Mouse (Mus musculus) thymus, postnatal 10 days (tissue): ENCODE results near the gene Tcl1b2.
"Not testable (repeated sequence)": the region's sequence is repeated elsewhere in the genome, so short reads cannot be mapped to it uniquely, and the experiment has no call there.

Source experiments
- DNase-seq, 2 experiments: peaks; one replicate each; pipeline ENCODE4 v3.0.0; 2021; ENCODE audit warnings: low spot score in 2 of 2

The Tcl1b2 gene

DNA sequence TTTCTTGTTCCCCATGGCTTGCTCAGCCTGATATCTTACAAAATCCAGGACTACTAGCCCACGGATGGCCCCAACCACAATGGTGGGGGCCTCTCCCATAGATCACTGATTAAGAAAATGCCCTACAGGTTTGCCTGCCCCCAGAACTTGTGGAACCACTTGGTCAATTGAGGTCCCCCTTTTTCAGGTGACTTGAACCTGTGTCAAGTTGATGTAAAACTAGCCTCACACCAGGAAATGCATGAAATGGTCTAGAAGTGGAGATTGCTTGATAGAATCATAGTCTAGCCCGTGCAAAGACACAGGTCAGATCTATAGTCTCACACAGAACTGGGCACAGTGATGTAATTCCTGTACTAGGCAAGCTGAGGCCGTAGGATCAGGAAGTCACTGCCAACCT, at the start of gene Tcl1b2:
TSS of gene Tcl1b2 (plus strand) at position 301 of the 400 bp plus-strand sequence.
- DNase-seq = no peak

DNA sequence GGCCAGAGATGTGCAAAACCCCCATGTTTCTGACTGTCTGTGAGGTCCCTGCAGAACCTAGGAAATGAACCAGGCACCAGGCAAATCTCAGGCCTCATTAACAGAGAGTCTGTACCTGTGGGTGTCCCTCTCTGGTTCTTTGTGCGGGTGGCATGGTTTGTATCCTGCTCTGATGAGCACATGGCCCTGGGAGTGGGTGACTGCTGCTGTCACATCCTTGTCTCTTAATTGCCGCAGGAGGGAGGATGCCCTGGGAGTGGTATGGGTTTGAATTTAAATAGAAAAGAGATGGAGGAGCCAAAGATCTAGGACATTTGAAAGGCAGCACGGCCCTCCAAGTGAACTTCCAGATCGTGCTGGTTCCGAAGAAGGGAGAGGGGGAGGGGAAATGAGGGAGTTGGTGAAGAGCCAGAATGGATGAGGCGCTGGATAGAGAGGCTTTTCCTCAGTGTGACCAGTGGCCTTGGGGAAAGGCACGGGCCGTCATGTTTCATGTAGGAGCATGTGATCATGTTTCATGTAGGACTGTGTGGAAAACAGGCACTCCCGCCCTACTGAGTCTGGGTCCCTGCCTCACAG, 46.3 kb upstream of the Tcl1b2 start:
- no peak for DNase-seq

DNA sequence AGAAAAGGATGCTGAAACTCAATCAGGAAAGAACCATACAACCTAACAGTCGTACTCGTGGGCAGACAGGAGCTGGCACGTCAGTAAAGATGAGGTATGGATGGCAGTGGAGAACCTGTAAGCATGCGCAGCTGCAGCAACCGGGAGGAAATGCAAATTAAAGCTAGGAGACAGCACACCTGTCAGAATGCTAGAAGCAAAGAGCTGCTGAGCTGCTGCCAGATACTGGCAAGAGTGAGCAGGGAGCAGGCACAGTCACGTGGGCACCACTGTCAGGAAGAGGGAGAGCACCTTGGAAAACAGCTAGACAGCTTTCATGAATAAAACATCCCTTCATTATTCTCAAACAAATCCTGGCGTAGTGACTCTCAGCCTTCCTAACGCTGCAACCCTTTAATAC, 42.9 kb upstream of the Tcl1b2 start:
- DNase-seq = no peak

DNA sequence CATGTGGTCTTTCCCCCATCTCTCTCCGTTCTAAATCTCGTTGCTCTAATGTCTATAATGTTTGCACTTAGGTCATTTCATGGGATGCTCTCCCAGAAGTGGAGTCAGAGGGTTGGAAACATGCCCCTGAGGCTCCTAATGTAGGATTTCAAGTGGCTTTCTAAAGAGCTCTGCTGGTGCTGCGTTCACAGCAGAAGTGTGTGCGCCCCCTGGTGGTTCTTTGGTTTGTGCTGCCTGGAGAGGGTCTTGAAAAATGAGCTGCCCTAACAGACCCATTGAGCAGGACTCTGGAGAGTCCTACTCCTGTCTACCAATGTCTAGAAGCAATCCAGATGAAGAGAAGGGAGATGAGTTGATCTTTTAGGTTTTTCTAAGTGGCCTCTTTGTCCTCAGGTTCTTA, 41.8 kb upstream of the Tcl1b2 start:
- DNase-seq = peak; percentile 44 to 87

DNA sequence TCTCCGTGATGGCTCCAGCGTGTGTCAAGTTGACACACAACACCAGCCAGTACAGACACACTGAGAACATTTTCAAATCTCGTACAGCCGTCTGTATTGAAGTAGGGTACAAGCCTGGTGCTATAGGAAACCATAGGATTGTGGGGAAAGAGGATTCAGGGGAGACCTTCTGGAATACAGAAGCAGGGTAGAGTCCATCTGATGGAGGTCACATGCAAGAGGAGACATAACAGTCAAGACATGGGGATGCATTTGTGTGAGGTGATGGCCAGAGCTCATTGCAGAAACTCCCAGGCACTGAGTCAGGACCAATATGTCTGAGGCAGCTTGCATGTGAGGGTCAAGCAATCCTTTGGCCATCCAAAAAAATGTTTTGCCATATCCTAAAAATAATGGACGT, 40.5 kb upstream of the Tcl1b2 start:
- no peak for DNase-seq

DNA sequence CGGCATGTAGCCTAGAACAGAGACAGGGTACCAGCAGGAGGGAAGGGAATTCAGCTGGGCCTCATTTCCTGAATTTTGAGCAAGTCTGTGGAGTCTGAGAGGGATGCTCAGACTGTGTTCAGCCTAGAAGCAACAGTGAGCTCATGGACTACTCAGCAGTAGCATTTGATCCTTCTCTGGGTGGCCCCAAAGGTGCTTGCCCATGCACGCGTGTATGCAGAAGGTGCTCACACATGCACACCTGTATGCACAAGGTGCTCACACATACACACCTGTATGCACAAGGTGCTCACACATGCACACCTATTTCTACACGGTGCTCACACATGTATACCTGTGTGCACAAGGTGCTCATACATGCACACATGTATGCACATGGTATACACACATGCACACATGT, 37.0 kb upstream of the Tcl1b2 start:
- no peak for DNase-seq

DNA sequence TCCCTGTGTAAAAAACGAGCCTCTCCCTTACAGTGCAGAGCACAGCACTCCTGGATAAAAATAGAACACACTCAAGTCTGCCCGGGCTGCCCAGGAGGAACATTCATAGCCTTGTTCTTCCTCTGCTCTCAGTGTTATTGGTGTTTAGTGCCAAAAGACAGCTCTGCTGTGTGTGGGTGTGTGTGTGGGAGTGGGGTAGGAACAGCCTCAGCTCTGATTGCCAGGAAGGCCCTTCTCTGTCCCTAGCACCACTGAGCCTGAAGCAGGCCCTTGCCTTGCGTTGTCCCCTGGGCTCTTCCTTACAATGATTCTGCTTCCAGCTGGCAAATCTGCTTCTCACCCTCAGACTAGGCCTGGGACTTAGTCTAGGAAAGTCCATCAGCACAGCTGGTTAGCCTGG, 36.4 kb upstream of the Tcl1b2 start:
- no peak for DNase-seq

DNA sequence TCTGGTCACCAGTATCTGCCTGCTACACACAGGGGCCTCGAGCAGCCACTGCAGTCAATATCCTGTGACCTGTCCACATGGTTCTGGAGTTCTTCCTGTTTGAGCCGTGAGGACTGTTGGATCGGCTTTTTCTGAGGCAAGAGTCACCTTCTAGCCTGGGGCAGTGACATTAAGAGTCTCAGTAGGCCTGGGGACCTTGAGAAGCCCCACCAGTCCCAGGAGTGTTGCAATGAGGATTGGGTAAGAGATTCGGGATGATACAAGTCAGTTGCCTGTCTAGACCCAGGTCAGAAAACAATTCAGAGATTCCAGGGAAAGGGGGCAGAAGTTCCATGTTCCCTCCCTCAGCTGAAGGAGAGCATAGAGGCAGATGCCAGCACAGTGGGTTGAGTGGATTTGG, 36.0 kb upstream of the Tcl1b2 start:
- DNase-seq = no peak

DNA sequence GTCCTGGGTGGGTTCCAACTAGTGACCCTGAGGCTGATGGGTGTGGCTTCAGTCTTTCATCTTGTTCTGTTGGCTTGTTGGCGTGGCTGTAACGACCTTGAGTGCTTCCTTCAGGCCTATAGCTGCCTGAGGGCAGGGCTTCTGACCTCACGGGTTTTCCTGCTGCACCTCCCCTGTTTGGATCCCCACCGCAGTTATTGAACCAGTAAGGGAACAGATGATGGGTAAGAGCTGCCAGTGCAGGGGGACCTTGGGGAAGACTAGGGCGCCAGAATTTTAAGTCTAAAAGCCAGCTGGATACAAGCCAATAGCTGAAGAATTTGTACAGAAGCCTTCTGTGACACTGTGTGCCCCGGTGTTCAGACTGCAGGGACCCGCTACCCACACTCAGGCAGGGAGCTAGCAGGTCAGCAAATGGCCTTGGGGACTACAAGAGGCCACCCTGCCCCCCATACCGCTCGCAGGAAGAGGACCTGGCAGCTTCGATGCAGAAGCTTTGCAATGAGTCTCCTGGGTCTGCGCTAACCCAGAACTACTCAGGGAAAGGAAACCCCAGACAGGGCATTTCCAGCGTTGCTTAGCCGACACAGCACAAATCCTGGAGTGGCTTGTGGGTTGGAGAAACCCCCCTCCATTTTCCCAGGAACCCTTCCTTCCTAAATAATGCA, 33.4 kb upstream of the Tcl1b2 start:
- DNase-seq = no peak

DNA sequence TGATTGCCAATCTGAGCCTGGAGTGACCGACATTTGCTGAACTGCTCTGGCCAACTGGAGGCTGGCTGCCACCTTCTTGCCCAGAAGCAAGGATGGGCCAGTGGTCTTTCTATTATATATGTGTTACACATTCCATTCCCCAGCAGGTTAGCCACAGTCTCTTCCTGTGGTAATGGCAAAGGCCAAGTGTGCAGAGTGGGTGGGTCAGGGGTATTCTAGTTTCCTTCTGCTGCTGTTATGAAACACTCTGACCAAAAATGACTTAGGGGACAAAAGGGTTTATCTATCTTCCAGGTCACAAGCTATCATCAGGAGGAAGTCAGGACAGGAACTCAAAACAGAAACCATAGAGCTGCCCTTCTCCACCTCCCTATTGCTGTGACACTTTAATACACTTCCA, 29.2 kb upstream of the Tcl1b2 start:
- no peak for DNase-seq

DNA sequence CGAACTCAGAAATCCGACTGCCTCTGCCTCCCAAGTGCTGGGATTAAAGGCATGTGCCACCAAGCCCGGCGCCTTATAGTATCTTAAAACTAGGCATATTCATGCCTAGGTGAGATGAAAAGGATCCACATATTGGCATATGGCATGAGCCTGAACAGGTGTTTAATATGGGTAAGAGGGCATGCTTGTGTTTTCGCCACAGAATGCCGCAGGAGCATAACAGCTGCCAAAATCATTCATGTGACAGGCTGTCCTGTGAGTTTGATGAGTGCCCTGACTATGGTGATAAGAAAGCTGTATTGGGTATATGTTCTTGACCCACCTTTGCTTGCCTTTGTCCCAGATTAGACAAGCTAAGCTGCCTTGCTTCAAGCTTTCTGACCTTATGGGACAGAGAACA, 20.5 kb upstream of the Tcl1b2 start:
- DNase-seq = no peak

DNA sequence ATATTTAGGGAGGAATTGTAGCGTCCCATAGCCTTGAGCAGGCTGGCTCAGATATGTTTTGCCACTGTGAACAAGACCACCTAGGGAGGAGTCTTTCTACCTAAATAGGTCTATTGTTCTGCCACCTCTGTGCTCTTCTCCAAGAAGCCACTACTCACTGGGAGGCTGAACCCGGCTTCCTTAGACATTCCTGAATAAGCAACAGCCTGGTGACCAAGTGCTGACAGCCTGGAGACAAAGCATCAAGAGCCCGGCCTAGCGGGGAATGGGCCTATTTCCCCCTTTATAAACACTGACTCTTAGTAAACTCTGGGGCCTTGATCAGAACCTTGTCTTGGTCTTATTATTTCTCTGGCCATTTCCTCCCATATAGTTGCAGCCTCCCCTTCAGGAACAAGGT, 19.3 kb upstream of the Tcl1b2 start:
- DNase-seq = no peak

DNA sequence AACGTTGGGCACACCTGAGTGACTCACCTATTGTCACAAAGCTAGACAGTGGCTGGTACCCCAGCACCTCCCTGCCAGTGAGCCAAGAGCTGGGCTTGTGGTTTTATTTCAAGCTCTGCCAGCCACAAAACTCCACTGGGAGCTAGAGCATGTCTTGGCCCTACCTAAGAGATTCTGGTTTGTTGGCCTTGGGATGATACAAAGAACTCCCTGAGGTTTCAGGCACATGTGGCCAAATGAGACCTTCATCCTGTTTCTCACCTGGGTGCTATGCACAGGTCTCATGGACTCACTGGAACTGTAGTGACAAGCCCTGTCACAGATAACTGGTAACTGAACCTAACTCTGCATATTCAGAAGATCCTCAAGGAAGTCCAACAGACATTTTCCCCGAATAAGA, 18.2 kb upstream of the Tcl1b2 start:
- DNase-seq = no peak

DNA sequence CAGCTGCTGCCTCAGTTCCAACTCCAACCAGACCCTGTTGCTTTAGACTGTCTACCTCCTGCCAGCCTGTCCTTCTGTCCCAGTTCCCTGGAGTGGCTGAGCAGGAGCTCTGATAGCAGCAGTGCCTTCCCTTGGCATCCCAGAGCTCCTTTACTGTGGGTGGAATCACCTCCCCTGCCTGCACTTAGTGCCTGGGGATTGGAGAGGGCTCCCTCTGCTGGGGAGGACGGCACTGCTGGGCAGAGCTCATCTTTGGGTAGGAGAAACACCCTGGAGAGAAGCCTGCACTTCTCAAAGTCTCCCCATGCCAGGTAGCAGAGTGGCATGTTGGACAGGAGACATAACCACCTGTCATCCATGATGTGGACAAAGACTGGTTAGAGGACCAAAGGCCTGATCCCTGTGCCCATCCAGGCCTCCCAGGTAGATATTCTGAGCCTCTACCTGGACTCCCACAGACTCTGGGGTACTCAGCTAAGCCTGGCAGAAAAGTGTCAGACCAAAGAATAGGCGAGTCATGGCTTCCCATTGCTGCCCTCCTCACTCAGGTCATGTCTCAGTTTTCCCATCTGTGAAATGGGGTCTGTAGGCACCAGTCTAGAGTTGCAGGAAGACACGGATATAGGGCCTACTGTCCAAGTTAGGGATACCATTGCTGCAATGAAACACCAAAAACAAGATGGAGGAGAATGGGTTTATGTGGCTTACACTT, 16.2 kb upstream of the Tcl1b2 start:
- DNase-seq = not testable (repeated sequence)

DNA sequence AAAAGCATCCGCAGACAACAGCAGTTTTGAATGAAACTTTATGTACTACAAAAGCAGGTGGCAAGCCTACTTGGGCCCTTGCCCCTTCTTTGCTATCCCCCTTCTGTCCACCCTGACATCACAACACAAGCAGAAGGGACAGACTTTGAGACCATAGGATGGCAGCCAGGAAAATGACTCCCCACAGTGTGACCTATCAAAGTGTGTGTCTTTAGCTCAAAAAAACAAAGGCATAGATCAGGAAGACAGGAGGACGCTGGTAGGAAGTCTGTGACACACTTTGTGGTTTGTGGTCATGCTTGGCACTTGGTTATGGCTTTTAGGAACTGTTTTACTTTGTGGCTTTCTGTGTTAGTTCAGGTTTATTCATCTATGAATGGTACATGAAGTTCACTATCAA, 11.6 kb upstream of the Tcl1b2 start:
- not testable (repeated sequence) for DNase-seq

DNA sequence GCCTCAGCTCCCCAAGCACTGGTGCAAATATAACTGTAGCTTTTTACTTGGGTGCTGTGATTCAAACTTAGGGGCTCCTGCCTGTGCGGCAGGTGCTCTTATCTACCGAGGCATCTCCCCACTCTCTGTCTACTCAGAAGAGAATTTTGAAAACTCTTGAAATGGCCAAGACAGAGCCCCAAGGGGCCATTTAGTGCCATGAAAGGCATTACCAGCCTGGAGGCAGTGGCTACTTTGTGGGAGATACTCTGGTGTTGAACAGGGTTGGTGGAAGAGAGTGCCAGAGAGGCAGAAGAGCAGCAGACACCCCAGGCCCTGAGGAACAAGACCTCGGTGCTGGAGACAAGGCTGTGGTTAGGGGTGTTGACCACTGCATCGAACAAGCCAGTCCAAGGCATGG, 11.0 kb upstream of the Tcl1b2 start:
- not testable (repeated sequence) for DNase-seq

DNA sequence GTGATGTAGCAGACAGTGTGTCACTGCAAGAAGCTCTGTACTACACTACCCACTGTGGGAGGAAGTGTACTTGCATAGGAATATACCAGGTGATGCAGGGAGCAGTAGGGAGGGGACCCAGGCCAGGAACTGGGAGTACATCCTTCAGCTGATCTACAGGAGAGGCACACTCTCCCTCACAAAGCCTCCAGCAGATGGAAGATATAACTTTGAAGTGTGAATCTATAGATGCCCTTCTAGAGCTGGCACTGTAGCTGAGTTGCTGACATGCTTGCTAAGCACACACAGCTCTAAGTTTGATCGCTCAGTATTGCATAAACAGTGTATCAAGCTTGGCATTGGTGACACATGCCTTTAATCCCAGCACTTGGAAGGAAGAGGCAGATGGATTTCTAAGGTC, 8.1 kb upstream of the Tcl1b2 start:
- DNase-seq = not testable (repeated sequence)

DNA sequence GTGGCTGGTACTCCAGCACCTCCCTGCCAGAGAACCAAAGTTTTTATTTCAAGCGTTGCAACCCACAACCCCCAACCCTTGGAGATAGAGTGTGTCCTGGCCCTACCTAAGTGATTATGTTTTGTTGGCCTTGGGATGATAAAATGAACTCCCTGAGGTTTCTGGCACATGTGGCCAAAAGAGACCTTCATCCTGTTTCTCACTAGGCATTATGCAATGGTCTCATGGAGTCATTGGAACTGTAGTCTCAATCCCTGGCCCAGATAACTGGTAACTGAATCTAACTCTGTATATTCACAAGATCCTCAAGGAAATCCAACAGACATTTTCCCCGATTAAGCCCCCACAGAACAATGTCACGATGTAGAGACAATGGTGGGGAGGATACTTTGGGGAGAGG, 2.7 kb upstream of the Tcl1b2 start:
- no peak for DNase-seq

DNA sequence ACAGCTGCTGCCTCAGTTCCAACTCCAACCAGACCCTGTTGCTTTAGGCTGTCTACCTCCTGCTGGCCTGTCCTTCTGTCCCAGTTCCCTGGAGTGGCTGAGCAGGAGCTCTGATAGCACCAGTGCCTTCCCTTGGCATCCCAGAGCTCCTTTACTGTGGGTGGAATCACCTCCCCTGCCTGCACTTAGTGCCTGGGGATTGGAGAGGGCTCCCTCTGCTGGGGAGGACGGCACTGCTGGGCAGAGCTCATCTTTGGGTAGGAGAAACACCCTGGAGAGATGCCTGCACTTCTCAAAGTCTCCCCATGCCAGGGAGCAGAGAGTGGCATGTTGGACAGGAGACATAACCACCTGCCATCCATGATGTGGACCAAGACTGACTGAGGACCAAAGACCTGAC, 886 bp upstream of the Tcl1b2 start:
- DNase-seq = not testable (repeated sequence)

DNA sequence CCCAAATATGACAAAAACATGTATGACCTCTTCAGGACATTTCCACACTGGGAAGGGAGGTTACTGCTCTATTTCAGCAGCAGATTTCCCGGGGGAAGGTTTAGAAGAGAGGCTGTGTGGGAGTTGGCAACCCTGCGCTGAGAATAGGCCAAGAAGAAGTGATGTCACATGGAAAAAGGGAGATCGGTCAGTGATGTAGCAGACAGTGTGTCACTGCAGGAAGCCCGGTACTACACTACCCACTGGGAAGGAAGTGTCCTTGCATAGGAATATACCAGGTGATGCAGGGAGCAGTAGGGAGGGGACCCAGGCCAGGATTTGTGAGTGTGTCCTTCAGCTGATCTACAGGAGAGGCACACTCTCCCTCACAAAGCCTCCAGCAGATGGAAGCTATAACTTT, 9.5 kb downstream of the Tcl1b2 start:
- not testable (repeated sequence) for DNase-seq

DNA sequence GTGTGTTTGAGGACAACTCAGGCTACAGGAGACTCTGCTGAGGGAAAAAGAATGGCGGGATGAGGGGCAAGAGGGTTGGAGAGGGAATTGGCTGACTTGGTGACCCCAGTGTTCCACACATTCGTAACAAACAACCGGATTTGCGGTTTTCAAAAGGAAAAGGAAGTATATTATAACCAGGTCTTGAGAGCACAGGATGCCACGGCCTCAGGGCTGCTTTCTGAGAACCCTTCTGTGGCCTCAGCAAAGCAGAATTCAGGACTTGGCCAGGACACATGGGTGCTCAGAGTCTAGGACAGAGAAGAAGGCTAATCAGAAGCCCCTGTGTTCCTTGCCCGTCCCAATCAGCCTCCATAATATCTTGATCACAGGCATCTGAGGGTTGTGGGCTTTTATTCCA, 13.0 kb downstream of the Tcl1b2 start:
- DNase-seq = no peak

DNA sequence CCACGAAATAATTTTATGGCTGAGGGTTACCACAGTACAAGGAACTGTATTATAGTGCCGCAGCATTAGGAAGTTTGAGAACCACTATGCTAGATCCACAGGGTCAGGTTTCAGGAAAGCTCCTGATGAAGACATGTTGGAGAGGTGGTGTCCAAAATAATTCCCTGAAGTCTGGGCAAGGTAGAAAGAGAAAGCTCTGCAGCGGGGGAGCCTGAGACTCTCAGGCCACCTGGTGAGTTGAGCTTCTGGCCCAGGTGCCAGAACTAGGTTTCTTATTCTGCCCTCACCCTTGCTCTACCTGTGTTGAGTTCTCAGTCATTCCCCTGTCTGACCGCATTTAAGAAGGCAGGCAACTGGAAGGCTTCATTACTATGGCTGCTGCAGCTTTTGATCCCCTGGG, 13.6 kb downstream of the Tcl1b2 start, which contains the start of gene Tcl1b1:
TSS of gene Tcl1b1 (plus strand) at position 301 of the 400 bp plus-strand sequence.
- no peak for DNase-seq

DNA sequence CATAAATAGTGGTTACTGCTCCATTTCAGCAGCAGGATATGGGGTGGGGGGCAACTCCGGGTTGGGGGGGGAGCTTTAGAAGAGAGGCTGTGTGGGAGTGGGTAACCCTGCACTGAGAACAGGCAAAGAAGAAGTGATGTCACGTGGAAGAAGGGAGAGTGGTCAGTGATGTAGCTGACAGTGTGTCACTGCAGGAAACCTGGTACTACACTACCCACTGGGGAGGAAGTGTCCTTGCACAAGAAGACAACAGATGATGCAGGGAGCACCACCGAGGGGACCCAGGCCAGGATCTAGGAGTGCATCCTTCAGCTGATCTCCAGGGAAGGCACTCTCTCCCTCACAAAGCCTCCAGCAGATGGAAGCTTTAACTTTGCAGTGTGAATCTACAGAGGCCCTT, 20.9 kb downstream of the Tcl1b2 start:
- DNase-seq = no peak
